Mouse (Mus musculus) splenic B cell, adult 2 months (primary cell): ENCODE results near the gene Tenm3.

Experiments
- DNase-seq: peaks from one replicate; pipeline ENCODE4 v3.0.0-alpha.2; 2011; ENCODE audit warnings: low read depth, low spot score
- H3K27me3 ChIP-seq: 2 replicates; pipeline ENCODE4 v1.6.1; 2012; ENCODE audit warnings: mild to moderate bottlenecking, low read length, moderate library complexity, mixed read lengths; ENCODE audit not compliant: control insufficient read depth, poor library complexity, insufficient read depth, severe bottlenecking
- H3K36me3 ChIP-seq: 2 replicates; pipeline ENCODE4 v1.6.1; 2012; ENCODE audit warnings: mild to moderate bottlenecking, low read length, moderate library complexity, mixed read lengths; ENCODE audit not compliant: control insufficient read depth, poor library complexity, insufficient read depth, severe bottlenecking

Gene Tenm3

DNA sequence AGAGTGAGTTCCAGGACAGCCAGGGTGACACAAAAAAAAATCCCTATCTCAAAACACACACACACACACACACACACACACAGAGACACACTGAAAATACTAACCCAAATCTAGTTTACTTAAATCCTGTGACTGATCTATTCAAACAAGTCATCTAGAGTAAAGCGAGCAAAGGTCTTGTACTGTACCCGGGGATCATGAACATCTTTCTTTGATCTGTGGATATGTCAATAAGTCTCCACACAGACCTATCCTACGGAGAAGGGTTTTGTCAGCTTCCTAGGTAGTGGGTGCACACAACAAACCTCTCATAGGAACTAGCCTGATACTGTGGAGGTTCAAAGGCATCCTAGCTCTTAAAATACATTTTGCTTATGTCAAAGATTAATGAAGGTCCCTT is 307.9 kb downstream of the Tenm3 start:
- Histone ChIP-seq H3K27me3 (no peaks in the 10 kb centered on the region), H3K36me3 (no peaks in the 10 kb centered on the region)
- no peak for DNase-seq

DNA sequence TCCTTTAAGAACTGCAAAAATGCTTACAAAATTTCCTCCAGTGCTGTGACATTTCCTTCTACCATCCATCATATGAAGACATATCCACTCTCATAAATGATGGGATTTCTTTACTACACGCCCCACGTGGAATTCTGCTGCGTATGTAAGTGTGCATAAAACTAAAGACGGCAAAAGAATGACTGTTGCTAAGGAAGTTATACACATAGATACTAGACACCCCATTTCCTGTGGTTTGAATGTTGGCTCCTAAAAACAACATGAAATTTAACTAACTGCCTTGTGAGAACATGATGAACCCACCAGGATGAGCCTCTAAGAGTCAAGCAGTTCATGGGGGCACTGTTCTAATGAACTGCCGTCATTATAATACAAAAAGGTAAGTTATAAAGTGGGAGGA is 312.0 kb downstream of the Tenm3 start:
- no peak for DNase-seq
- Histone ChIP-seq H3K27me3 (no peaks in the 10 kb centered on the region), H3K36me3 (no peaks in the 10 kb centered on the region)

DNA sequence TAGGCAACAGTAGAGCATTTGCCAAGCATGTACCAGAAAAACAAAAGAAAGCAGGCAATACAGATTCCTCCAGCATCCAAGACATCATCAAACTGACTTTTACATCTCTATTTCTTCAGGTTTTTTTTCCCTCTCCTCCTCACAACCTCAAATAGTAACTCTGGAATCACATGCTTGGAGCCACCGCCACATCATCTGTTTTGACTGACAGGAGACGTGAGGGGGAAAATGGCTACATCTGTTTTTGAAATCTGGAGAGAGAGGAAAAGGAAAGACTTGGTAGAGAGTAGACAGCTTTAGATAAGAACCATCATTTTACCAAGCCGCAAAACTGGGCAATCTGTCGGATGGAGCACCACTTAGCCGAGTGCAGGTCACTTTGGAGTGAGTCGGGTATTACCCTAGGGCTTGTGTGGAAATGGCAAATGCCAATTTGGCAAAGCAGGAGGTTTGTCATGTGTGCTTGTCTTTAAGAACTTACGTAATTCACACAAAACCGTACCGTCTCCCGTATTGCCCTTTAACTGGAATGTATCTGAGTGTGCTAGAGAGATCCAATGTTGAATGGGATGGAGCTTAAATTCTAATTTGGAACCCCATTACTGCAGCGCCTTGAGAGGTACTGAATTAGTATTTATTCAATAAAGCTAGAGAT is 312.7 kb downstream of the Tenm3 start:
- no peaks in the 10 kb centered on the region for H3K27me3 ChIP-seq
- no peaks in the 10 kb centered on the region for H3K36me3 ChIP-seq
- DNase-seq: no peak

DNA sequence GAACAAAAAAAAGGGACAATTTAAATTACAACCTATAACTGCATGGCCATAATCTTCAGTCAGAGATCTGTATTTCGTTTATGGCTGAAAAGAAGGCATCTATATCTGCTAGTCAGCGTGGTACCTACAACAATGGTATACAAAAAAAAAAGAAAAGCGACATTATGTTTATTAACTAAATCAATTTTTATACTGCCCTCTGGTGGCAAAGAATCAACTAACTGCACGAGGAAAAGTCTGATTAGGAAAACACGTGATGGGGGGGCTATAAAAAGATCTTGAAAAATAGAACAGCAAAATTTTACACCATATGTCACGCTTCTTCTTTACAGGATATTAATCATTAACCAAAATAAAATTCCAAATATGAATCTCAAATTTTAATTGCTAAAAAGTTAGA is 316.3 kb downstream of the Tenm3 start:
- DNase-seq: no peak
- no peaks in the 10 kb centered on the region for H3K27me3 ChIP-seq
- no peaks in the 10 kb centered on the region for H3K36me3 ChIP-seq

DNA sequence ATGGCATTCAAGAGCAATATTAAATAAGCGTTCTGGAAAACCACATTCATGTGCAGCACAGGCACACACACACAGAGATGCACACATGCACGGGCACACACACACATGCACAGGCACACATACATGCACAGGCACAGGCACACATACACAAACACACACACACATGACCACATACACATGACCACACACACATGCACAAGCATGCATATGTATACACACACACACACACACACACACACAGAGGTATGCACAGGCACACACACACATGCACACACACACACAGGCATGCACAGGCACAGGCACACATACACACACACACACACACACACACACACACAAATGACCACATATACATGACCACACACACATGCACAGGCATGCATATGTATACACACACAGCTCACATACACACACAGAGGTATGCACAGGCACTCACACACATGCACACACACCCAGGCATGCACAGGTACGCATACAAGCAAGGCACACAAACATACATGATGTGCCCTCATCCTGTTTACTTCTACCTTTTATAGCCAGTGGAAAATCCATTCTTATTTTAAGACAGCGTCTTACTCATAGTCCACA is 321.1 kb downstream of the Tenm3 start:
- no peaks in the 10 kb centered on the region for H3K27me3 ChIP-seq
- no peaks in the 10 kb centered on the region for H3K36me3 ChIP-seq
- DNase-seq: no peak

DNA sequence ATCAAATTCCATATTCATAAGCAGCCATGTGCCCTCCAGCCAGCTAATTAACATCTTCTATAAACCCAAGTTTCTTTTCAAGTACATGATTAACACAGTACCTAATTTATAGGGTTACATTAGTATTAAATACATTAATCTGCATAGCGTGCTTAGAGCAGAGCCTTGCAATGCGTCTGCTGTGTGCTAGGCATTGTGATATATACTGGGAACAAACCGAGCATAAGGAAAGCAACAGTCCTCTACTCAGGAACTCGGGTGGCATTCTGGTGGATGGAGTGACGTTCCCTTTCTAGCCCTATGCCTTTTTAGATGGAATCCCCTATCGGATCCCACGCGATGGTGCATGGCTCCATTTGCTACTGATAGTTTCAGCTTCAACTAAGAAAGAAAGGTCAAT is 321.7 kb downstream of the Tenm3 start:
- Histone ChIP-seq H3K36me3 (no peaks in the 10 kb centered on the region), H3K27me3 (no peaks in the 10 kb centered on the region)
- DNase-seq: no peak

DNA sequence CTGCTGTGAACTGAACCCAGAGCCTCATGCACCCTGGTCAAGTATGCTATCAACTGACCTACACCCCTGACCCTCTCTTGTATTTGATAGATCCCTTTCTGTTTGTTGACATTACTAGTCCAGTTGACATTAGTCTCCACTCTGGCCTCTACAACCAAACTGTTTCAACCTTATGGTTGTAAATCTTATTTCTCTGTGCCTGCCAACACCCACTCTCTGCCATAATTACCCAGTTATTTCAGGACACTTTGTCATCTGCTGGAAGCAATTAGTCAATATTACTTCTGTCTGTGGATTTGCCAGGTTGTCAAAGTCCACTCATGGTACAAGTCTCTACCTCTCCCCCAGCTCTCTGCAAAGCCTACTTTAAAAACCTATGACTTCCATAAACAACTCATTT is 326.3 kb downstream of the Tenm3 start:
- no peaks in the 10 kb centered on the region for H3K36me3 ChIP-seq
- no peaks in the 10 kb centered on the region for H3K27me3 ChIP-seq
- DNase-seq: no peak

DNA sequence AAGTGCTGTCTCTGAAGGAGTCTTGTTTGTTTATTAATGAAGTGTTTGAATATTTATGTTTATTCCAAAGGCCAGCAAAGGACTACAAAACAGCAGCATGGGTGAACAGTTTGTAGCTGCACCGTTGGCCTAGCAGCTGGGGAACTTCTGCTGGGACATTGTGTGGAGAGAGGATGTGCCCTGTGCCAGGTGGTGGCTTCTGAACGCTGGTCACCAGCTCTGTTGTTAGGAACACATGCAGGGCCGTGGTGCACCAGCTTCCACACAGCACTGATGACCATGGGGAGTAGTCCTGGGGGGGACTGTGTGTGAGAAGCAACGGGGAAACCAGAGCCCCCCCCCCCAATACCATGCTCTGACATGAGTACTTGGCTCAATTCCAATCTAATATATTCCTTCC is 329.5 kb downstream of the Tenm3 start:
- Histone ChIP-seq H3K27me3 (no peaks in the 10 kb centered on the region), H3K36me3 (no peaks in the 10 kb centered on the region)
- no peak for DNase-seq

DNA sequence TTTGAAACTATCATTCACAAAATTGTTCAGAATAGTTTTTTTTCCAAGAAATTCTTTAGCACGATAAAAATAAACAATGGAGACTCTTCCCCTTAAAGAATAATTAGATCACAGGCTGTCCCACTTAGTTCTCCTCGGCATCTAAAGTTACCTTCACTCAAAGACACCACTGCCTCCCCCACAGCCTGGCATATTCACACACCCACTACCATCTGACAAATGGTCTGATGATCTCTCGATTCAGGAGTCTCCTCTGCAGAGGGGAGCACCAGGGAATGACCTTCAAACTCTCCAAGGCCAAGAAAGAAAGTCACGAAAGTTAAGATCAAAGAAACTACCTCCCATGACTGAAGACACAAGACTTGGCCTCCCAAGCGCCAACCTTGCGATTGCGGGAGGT is 329.9 kb downstream of the Tenm3 start:
- no peak for DNase-seq
- H3K27me3 ChIP-seq: no peaks in the 10 kb centered on the region

DNA sequence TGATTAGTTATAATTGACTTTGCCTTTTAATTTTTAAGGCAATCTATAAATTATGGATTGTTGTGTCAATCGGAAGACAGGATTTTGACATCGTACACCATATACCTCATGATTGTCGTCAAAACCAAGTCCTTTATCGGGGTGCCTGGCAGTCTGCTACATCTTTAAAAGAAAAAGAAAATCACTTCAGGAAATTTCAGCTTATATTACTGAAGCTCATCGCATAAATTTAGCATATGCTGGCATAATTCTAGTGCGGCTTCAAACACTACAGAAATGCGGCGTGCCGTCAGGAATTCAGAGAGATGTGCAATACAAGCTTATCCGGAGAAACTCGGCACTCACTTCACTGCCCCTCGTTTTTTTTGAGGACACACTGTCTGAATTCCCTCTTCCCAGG is 332.2 kb downstream of the Tenm3 start:
- Histone ChIP-seq H3K27me3 (no peaks in the 10 kb centered on the region), H3K36me3 (no peaks in the 10 kb centered on the region)
- no peak for DNase-seq

More for the DNA sequence above, 329.9 kb downstream of the Tenm3 start:
- H3K36me3 ChIP-seq: no peaks in the 10 kb centered on the region

DNA sequence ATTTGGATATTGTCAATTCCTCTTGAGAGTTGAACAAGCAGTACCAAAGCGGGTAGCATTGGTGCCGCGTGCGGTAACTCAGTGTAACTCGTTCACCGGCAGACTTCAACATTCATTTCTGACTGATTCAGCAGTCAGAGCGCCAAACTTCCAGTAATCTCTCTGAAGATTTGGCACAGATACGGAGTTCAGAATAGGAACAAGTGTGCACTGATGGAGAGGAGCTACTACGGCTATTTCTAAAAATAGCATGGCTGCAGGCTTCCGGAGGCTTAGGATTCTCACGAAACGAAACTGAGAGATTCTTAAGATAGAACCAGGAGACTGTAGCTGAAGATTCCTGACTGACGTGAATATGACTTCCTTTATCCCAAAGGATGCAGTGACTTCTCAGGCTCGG is 332.6 kb downstream of the Tenm3 start:
- H3K27me3 ChIP-seq: no peaks in the 10 kb centered on the region
- H3K36me3 ChIP-seq: no peaks in the 10 kb centered on the region
- no peak for DNase-seq

DNA sequence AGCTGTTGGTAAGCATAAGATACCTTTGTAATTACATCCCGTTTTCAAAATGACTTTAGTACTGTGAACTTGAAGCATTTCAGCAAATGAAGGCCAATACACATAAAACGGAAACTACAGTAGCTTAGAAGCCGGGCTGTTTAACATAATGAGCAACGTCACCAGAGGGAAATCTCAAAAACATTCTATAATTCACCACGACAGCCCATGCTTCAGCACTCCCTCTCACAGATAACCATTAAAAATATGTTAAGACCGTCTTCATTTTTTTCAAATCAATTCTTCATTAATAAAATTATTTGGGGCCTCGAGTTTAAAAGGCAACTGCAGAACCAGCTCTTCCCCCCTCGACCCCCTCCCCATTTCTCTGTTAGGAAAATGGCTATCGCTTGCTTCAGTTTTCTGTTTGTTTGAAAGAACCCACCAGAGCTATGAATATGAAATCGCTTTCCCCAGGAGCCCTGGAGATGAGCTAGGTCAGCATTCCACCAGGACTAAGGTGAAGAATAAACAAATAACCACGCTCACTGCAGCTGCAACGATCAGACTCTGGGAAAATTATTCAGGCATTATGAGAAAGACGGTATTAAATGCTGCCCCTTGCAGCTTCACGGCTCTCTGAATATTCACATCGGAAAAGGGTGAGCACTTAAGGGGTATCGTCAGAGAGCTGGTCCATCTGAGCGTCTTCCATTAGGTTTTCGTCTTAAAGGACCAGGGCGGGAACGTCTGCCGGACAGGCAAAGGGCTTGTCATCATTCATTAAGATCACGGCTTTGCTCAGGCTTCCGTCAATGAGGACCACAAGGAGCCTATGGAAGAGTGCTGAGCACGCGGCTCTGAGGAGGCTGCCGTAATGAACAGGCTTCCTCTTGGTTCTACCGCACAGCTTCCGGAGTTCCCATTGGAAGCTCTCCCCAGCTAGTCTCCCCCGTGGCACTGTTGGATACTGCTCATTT is 334.8 kb downstream of the Tenm3 start:
- no peaks in the 10 kb centered on the region for H3K36me3 ChIP-seq
- no peak for DNase-seq
- no peaks in the 10 kb centered on the region for H3K27me3 ChIP-seq

DNA sequence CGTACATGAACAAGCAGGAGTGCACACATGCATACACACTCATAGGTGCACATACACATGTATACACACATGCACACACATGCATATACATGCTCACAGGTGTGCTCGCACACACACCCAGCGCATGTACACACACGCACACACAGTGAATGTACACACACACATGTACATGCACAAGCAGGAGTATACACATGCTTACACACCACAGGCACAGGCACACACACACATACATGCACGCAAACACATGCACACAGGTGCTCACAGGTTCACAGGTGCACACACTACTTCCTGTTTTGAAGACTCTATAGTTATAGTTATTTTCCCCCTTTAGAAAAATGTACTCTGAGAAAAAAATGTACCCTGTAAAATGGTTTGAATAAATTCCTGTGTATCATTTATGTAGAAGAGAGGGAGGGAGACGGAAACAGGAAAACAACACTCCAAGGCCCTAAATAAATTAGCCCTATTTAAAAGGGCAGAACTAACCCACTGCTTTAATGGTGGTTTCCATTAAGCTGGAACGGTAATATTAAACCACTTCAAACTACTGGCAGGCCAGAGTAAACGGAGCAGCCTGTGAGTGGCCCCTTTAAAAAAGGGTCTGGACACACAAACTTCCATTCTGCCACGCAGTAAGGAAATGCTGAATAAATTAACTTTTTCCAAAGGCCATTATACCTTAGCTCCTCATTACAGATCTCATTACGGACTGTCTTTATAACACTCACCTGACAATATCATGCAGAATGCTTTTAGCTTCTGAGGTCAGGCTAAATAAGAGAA is 335.8 kb downstream of the Tenm3 start:
- no peaks in the 10 kb centered on the region for H3K27me3 ChIP-seq
- no peak for DNase-seq
- H3K36me3 ChIP-seq: no peaks in the 10 kb centered on the region

DNA sequence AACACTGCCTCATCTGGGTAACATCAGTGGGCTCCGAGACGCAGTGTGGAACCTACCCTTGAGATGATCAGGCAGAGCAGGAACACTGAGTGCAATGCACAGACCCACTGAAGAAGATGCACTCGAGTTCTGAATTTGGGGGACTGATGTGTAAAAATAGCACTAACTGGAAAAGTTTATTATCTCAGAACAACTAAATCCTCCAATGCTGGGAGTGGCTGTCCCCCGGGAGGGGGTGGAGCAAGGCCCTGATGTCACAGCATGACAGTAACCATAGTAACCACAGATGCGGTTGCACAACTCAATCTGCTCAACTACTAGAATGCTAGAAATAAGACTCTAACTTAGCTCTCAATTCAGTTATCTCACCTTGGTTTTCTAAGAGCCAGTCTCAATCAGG is 351.3 kb downstream of the Tenm3 start:
- no peak for DNase-seq
- Histone ChIP-seq H3K36me3 (no peaks in the 10 kb centered on the region), H3K27me3 (no peaks in the 10 kb centered on the region)
